Mouse (Mus musculus): ENCODE measurements around the gene Pnpla7.

- no peak for TF ChIP-seq CTCF (IDR thresholded peaks at IDR 0.05; ENCODE audit: insufficient read depth, low read length)
- no peak for TF ChIP-seq POLR2A (IDR thresholded peaks at IDR 0.05; ENCODE audit: borderline replicate concordance, extremely low read depth, low read depth, low read length)
Measured at GRCm38 (mm10) chr2:25058926-25059325, 83.1 kb downstream of the Pnpla7 start.
